Mouse (Mus musculus): ENCODE results near the gene Arntl2. TPM values are rescaled to one million over a fixed set of nuclear protein-coding genes. Genes with fewer than 3 reads are reported as not detected.
A peak's percentile ranks its signal among the peaks of the same experiment; 100 is the strongest.

The Arntl2 gene
- polyA plus RNA-seq, 1 experiment from 2014 or later = 0.52 TPM

DNA sequence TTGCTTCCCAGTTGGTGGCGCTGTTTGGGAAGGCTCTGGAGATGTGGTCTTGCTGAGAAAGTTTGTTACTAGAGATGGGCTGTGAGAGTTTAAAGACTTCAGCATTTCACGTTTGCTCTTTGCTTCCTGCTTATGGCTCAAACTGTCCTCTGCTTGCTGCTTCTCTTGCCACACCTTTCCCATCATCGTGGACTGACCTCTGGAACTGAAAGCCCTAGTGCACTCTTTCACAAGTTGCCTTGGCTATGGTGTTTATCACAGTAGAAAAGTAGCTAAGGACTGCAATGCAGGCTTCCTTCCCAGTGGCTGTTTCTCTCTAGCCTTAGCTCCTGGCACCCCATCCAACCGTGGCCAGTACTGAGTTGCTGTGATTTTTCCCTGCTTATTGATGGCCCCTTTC, 35.1 kb upstream of the Arntl2 start:
- H3K9ac ChIP-seq (ENCODE audit: low read depth, low read length) = no peak overlapping the region
- peak overlapping the region; percentile 55; the same call in 1 of the 2 replicates for H3K27ac ChIP-seq (ENCODE audit: low read depth, low read length)
- 45% methylated on average over 4 of the region's 4 CpGs for WGBS
- H3K36me3 ChIP-seq (ENCODE audit: control insufficient read depth, insufficient read depth) = no peaks in the 10 kb centered on the region
- H3K4me2 ChIP-seq (replicated peaks; ENCODE audit: low read depth) = no peak overlapping the region
- H3K4me1 ChIP-seq (replicated peaks; ENCODE audit: control insufficient read depth, insufficient read depth, low read length) = no peaks in the 10 kb centered on the region
- peak; percentile 63; the same call in 1 of the 2 replicates for ATAC-seq
- no peaks in the 10 kb centered on the region for H3K27me3 ChIP-seq (replicated peaks; ENCODE audit: control insufficient read depth, insufficient read depth, low read length)
- no peak overlapping the region for H3K4me3 ChIP-seq (ENCODE audit: low read depth, low read length)
- TF ChIP-seq CTCF (IDR thresholded peaks at IDR 0.05; ENCODE audit: low read depth) = peak; percentile 51
- no peaks in the 10 kb centered on the region for H3K9me3 ChIP-seq (ENCODE audit: control insufficient read depth)

DNA sequence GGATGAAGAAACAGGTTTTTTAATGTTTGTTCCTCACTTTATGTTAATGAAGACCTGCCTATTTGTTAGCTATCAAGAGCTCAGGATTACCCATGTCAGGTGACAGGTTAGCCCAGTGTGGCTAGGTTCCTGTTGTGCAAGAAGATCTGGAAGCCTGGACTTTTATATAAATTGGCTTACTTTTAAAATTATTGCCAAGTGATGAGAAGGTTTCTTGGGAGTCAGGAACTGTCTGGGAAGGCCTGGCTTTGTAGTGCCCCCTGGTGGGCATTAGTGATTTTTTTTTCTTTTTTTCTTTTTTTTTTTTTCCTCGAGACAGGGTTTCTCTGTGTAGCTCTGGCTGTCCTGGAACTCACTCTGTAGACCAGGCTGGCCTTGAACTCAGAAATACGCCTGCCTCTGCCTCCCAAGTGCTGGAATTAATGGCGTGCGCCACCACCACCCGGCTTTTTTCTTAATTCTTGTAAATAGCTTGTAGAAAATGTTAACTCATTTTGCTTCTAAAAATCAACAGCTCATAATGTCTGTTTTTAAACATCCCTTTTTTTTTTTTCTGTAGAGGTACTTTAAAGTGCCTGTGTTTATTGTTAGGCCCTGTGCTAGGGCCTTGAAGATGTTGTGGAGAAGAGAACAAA, 33.5 kb upstream of the Arntl2 start:
- Histone ChIP-seq H3K4me1 (replicated peaks; ENCODE audit: control insufficient read depth, insufficient read depth, low read length) (no peaks in the 10 kb centered on the region), H3K36me3 (ENCODE audit: control insufficient read depth, insufficient read depth) (0 out of 2 replicates have a peak, but pooled peaks cover 3% of the 10 kb centered on the region), H3K9ac (ENCODE audit: low read depth, low read length) (no peak overlapping the region), H3K27me3 (replicated peaks; ENCODE audit: control insufficient read depth, insufficient read depth, low read length) (no peaks in the 10 kb centered on the region), H3K4me2 (replicated peaks; ENCODE audit: low read depth) (no peak overlapping the region), H3K9me3 (ENCODE audit: control insufficient read depth) (no peaks in the 10 kb centered on the region), H3K4me3 (ENCODE audit: low read depth, low read length) (no peak overlapping the region), H3K27ac (ENCODE audit: low read depth, low read length) (no peak overlapping the region)
- TF ChIP-seq CTCF (IDR thresholded peaks at IDR 0.05; ENCODE audit: low read depth) = peak; percentile 78
- no peak for ATAC-seq
- 57% methylated on average over 5 of the region's 5 CpGs for WGBS

DNA sequence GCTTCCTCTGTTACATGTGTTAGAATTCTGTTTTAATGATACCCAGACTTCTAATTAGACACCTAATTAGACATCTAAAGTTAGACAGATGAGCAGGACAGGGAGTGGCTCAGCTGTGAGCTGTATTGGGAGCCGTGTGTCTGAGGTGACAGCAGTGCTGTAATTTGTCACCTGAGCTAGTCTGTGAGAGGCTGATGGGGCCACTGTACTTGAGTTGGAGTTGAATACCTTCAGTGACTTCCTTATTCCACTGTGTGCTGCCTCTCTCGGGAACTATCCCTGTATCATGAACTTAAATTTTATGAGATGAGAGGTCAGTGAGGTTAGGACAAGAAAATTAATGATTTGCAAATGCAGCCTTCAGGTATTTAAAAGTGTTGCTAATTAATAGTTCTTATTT, 31.3 kb upstream of the Arntl2 start:
- Histone ChIP-seq H3K36me3 (ENCODE audit: control insufficient read depth, insufficient read depth) (peaks cover 21% of the 10 kb centered on the region; the same call in 1 of the 2 replicates), H3K4me3 (ENCODE audit: low read depth, low read length) (no peak overlapping the region), H3K9me3 (ENCODE audit: control insufficient read depth) (no peaks in the 10 kb centered on the region), H3K27ac (ENCODE audit: low read depth, low read length) (no peak overlapping the region; the same call in 1 of the 2 replicates), H3K4me1 (replicated peaks; ENCODE audit: control insufficient read depth, insufficient read depth, low read length) (no peaks in the 10 kb centered on the region), H3K9ac (ENCODE audit: low read depth, low read length) (no peak overlapping the region), H3K27me3 (replicated peaks; ENCODE audit: control insufficient read depth, insufficient read depth, low read length) (no peaks in the 10 kb centered on the region), H3K4me2 (replicated peaks; ENCODE audit: low read depth) (no peak overlapping the region)
- WGBS = 30% methylated on average over 2 of the region's 2 CpGs
- no peak for TF ChIP-seq CTCF (IDR thresholded peaks at IDR 0.05; ENCODE audit: low read depth)
- peak; percentile 72 for ATAC-seq

DNA sequence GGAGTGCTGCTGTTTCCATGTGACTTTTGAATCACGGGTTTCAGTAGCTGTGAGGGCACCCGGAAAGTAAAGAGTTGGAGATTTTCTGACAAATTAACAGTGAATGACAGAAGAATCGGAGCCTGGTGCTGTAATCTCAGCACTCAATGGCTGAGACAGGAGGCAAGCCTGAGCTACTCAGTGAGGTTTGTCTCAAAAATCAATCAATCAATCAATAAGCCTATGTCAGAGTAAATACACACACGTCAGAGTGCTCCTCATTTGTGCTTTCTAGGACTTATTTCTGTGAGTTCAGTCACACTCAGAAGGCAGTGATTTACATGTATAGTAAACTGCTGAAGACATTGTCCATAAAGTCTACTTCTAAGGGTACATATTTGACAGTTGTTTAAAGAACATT, 30.6 kb upstream of the Arntl2 start:
- WGBS = 67% methylated on average over 4 of the region's 4 CpGs

DNA sequence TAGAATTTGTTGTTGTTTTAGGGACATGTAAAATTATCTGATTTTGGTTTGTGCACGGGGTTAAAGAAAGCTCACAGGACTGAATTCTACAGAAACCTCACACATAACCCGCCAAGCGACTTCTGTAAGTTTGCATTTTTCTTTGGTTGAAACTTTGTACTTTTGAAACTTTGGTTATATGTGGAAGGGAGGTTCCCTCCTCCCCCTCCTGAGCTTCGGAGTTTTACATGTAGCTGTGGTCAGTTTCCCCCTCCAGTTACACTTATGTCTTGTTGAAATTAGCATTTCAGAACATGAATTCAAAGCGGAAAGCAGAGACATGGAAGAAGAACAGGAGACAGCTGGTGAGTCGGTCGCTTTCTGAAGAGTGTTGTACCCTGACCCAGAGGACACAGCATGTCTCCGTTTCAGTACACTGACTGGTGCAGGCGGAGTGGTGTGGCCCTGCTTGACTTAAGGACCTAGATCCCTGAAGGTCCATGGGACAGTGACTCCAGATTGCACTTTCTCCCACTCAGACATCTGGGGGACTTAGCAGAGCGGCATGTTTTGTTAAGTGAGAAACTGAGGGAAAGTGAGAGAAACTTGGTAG, 26.9 kb upstream of the Arntl2 start:
- no peak for TF ChIP-seq CTCF (IDR thresholded peaks at IDR 0.05; ENCODE audit: low read depth)
- Histone ChIP-seq H3K4me1 (replicated peaks; ENCODE audit: control insufficient read depth, insufficient read depth, low read length) (no peaks in the 10 kb centered on the region), H3K9me3 (ENCODE audit: control insufficient read depth) (no peaks in the 10 kb centered on the region), H3K4me2 (replicated peaks; ENCODE audit: low read depth) (no peak overlapping the region), H3K27ac (ENCODE audit: low read depth, low read length) (no peak overlapping the region), H3K36me3 (ENCODE audit: control insufficient read depth, insufficient read depth) (peaks cover 33% of the 10 kb centered on the region; the same call in 1 of the 2 replicates), H3K4me3 (ENCODE audit: low read depth, low read length) (no peak overlapping the region), H3K9ac (ENCODE audit: low read depth, low read length) (no peak overlapping the region), H3K27me3 (replicated peaks; ENCODE audit: control insufficient read depth, insufficient read depth, low read length) (no peaks in the 10 kb centered on the region)
- no peak for ATAC-seq
- 90% methylated on average over 10 of the region's 10 CpGs for WGBS

More for the DNA sequence above, 30.6 kb upstream of the Arntl2 start:
- no peak for TF ChIP-seq CTCF (IDR thresholded peaks at IDR 0.05; ENCODE audit: low read depth)
- no peak for ATAC-seq
- no peak overlapping the region for H3K4me2 ChIP-seq (replicated peaks; ENCODE audit: low read depth)
- H3K27me3 ChIP-seq (replicated peaks; ENCODE audit: control insufficient read depth, insufficient read depth, low read length) = no peaks in the 10 kb centered on the region
- H3K4me3 ChIP-seq (ENCODE audit: low read depth, low read length) = no peak overlapping the region
- no peak overlapping the region for H3K27ac ChIP-seq (ENCODE audit: low read depth, low read length)
- H3K36me3 ChIP-seq (ENCODE audit: control insufficient read depth, insufficient read depth) = peaks cover 23% of the 10 kb centered on the region; the same call in 1 of the 2 replicates
- no peak overlapping the region for H3K9ac ChIP-seq (ENCODE audit: low read depth, low read length)
- no peaks in the 10 kb centered on the region for H3K9me3 ChIP-seq (ENCODE audit: control insufficient read depth)
- no peaks in the 10 kb centered on the region for H3K4me1 ChIP-seq (replicated peaks; ENCODE audit: control insufficient read depth, insufficient read depth, low read length)

DNA sequence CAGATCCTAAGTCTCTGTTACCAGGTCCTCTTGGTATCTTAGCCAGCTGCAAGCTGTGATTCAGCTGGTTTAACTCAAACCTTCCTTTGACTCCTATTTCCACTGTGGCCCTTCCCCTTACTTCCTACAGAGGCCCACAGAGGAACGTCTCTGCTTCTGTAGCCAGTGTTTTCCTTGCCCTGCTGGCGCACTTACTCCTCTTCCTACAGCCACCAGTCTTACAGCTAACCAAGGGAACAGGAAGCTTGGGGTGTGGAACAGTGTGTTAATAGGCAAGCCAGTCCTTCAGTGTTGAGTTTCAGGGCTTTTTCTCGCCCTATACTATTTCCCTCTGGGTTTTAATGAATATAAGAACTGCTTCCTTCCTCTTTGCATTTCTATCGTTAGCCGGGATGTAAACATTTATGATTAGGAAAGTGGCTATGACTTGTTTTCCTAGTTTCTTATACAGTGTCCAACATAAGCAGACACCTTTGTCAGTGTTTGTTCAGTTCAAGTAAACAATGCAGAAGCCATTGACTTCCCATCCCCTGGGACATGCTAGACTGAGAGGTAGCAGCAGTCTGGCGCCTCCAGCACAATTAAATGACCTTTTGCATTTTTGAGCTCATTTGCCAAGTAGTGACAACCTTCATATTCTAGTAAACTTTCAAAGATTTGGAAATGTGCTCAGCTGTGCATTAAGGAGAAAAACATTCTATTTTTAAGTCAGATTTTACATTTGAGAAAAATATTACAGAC, 25.7 kb upstream of the Arntl2 start:
- no peaks in the 10 kb centered on the region for H3K27me3 ChIP-seq (replicated peaks; ENCODE audit: control insufficient read depth, insufficient read depth, low read length)
- no peak overlapping the region for H3K27ac ChIP-seq (ENCODE audit: low read depth, low read length)
- H3K9me3 ChIP-seq (ENCODE audit: control insufficient read depth) = no peaks in the 10 kb centered on the region
- no peak for TF ChIP-seq CTCF (IDR thresholded peaks at IDR 0.05; ENCODE audit: low read depth)
- H3K4me1 ChIP-seq (replicated peaks; ENCODE audit: control insufficient read depth, insufficient read depth, low read length) = no peaks in the 10 kb centered on the region
- no peak overlapping the region for H3K9ac ChIP-seq (ENCODE audit: low read depth, low read length)
- H3K4me2 ChIP-seq (replicated peaks; ENCODE audit: low read depth) = no peak overlapping the region
- ATAC-seq = no peak
- 57% methylated on average over 6 of the region's 6 CpGs for WGBS
- no peak overlapping the region for H3K4me3 ChIP-seq (ENCODE audit: low read depth, low read length)
- H3K36me3 ChIP-seq (ENCODE audit: control insufficient read depth, insufficient read depth) = peaks cover 33% of the 10 kb centered on the region; the same call in 1 of the 2 replicates

Data from intestine, postnatal 0 days (tissue).